Mouse (Mus musculus) G1E-ER4 (cell line): Measurements from ENCODE around the gene Gm11985. TPM values are rescaled to one million over a fixed set of nuclear protein-coding genes. Genes with fewer than 3 reads are reported as not detected.

Source experiments
- GATA1 ChIP-seq: IDR thresholded peaks from one replicate; pipeline ENCODE4 v1.8.0; 2012; ENCODE audit warnings: low read length, inconsistent platforms
- polyA plus RNA-seq: library from polyadenylated mRNA; stranded (reverse); fragments of >175 nt; gene quantifications from 2 replicates; pipeline ENCODE4 v1.2.3, GENCODE M21; 2012

Gene Gm11985
- polyA plus RNA-seq, 1 experiment: not detected

DNA sequence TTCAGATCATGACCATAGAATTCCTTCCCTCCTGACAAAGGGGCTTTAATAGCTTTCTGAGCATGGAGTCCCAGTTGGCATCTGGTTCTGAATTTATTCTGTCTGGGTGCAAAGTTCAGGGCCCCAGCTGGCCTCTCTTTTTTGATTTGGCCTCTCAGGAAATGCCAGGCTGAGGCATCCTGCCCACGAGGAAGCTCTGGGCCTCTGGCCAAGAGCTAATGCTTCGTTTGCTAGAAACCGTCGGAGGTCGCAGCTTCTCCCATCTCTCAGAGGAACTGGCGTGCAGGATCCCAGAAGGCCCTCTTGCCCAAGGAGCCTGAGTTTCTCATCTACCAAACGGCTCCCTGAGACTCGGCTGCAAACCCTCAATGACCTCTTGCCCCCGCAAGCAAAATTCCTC lies 22.8 kb upstream of the Gm11985 start:
- no peak for TF ChIP-seq GATA1

DNA sequence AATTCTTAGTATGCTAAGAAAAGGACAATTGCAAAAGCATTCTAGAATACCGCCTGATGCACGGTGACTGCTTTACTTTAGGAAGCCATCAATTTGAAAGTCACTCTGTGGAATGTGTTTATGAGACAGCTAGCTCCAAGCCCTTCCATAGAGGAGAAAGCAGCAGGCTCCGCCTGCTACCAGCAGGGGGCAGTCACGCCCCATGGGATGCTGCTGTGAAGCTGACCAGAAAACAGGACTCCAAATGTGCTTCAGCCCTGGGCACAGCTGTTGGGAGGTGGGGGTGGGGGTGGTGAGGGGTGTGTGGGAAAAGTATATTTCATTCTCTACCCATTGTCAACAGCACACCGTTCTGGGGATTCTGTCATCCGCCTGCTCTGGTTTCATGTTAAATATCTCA lies 22.0 kb upstream of the Gm11985 start:
- no peak for TF ChIP-seq GATA1

GRCm38 (mm10) chr11:7203846-7204245 lies 15.5 kb upstream of the Gm11985 start:
- no peak for TF ChIP-seq GATA1

DNA sequence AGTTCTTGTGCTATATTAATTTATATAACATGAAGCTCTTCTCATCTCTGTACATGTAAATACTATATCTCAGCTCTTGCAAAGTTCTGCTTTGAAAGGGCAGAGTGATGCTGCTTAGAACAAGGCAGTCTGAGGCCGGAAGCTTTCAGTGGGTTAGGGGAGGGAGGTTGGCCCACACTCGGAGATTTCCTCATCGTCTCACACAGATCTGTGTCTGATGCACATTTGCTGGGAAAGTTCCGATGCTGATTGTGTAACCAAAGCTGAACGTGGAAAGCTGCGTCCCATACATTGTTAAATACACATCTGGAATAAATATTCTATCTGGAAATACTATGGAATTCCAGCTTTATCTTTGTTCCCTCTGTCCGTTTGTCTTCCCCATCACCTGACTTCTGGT lies 13.8 kb upstream of the Gm11985 start:
- no peak for TF ChIP-seq GATA1

DNA sequence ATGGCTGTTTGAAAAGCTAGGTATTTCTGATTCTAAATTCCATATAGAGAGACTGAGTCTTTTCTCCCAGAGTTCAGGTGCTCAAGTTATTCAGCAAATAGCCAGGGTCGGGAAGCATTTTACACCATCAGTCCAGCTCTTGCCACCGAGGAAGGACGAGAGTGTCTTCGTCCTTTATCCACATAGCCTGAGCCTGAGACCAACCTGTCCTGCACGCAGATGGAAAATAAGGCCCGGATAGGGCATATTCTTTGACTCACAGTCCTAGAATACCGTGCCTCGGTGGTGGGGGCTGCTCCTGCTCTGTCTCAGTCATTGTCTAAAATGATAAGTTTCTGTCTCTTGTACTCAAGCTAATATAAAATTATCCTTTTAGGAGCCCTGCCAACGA lies 12.0 kb upstream of the Gm11985 start:
- TF ChIP-seq GATA1: no peak

- no peak for TF ChIP-seq GATA1
Measured at GRCm38 (mm10) chr11:7199736-7200392, 11.5 kb upstream of the Gm11985 start.

DNA sequence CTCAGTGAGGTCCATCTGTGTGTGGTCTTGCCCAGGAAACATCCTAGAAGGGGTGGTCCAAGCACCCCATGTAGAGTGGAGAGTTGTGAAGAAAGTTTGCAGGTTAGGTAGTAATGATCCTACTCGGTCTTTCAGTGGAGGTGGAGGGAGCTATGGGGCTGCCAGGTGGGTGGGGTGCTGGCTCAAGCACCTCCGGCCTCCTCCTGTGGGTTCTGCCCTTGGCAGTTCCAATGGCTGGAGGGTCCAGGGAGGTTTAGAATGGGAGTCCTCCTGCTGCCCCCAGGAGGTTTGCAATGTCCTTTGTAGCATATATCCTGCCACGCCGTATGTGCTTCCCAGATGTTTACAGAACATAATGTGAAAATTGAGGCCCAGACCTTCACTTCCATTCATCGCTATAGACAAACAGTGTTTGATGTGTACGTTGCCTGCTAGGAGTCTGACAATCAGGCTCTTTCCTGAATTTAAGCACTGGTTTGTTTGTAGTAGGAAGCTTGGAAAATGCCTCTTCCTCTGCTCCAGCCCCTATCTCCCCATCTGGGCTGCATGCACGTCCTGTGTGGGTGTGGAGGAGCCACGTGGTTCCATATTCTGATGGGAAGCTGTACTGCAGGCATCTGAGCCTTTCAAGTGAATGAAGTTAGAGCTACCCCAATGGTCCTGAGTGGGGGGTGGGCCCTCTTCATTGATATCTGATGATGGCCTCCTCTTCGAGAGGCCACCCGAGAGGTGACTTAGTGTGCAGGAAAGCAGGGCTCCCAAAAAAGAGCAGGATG lies 10.3 kb upstream of the Gm11985 start:
- no peak for TF ChIP-seq GATA1

- no peak for TF ChIP-seq GATA1
Measured at GRCm38 (mm10) chr11:7198006-7198405, 9.6 kb upstream of the Gm11985 start.

GRCm38 (mm10) chr11:7197491-7197941 lies 9.1 kb upstream of the Gm11985 start, which contains the start of gene Igfbp1:
Gene Igfbp1, plus strand, starts transcription at chr11:7197782.
- no peak for TF ChIP-seq GATA1

GRCm38 (mm10) chr11:7195312-7195685 lies 6.9 kb upstream of the Gm11985 start:
- TF ChIP-seq GATA1: no peak

DNA sequence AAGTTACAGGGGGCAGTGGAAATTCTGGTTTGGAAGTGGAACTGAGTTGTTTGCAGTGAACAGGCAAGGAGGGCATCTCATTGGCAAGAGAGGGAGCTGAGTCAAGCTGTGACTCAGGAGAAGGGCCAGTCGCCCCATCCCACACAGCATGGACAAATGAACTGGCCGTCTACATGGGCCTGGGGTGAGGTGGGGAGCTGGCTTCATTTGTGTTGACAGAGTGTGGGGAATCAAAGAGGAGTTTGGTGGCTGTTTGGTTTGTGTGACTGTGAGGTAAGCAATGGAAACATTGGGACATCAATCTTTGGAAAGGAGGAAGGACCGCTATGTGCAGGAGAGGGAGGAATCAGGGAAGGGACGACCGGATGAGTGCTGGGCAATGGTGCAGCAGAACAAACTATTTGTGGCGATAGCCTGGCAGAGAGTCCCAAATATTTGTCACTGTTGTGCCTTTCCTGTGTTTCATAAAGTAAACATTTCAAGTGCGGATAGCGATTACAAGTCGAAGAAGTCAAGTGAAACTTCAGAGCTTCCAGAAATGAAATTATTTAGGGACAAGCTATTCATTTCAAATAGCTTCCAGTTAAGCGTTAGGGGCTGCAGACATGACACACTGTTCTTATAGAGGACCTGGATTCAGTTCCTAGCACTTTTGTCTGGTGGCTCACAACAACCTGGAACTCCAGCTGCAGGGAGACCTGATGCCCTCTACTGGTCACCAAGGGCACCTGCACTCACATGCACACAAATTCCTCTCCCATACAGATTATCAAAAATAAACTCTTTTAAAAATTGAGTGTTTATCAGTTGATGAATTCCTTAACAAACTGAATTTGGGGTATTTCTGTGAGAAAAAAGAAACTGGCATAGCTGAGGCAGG lies 6.3 kb upstream of the Gm11985 start:
- TF ChIP-seq GATA1: no peak

GRCm38 (mm10) chr11:7193134-7193533 lies 4.8 kb upstream of the Gm11985 start:
- no peak for TF ChIP-seq GATA1

DNA sequence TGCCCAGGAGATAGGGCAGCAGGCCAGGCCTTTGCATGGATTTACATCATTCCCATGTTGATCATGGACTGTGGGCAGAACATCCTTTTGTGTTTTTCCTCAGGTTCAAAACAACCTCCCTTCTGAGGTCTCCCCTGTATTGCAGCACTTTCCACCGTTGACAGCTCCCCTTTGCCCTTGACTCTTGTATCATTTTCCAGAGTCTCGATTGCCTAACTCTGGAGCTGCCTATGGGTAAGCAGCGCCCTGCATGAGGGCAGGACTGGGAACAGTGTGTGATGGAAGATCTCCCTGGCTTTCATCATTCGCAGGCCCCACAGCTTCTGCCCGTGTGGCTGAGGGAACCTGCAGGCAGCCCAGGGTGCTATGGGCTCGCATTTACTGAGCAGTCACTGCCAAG lies 4.3 kb upstream of the Gm11985 start:
- TF ChIP-seq GATA1: no peak

DNA sequence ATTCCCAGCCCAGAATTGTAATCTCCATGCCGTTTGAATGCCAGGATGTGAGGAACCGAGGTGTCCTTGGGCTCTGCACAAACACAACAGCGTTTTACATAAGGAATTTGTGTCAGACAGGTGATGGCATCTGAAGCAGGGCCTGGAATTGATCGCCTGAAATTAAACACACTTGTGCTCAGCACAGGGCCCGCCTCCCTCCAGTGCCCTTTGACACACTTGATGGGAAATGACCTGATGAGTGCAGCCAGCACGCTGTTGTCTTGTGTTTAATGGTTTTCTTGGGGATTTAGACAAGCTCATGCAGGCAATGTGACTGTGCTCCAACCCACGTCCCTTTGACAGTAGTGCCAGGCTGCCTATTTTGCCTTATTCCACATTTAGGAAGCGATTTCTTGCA lies 897 bp downstream of the Gm11985 start:
- no peak for TF ChIP-seq GATA1

GRCm38 (mm10) chr11:7184420-7184819 lies 3.9 kb downstream of the Gm11985 start:
- no peak for TF ChIP-seq GATA1
